Mouse (Mus musculus) midbrain, postnatal 0 days (tissue): Measurements from ENCODE around the gene Trir. TPM values are rescaled to one million over a fixed set of nuclear protein-coding genes. Genes with fewer than 3 reads are reported as not detected.
A peak's percentile ranks its signal among the peaks of the same experiment; 100 is the strongest.

Experiments used
- ATAC-seq: fragments of 200-750 bp; cut with Nextera tagmentation; 2 replicates; pipeline ENCODE4 v1.8.0; 2017; ENCODE audit warnings: moderate number of reproducible peaks, mild to moderate bottlenecking, moderate TSS enrichment, moderate library complexity; ENCODE audit not compliant: low FRiP score
- DNase-seq: peaks from one replicate; pipeline ENCODE4 v3.0.0-alpha.2; 2015; ENCODE audit warnings: low spot score
- H3K27ac ChIP-seq: fragments of 300-500 bp; sonication (generic); 2 replicates; pipeline ENCODE4 v1.5.1; 2014; ENCODE audit warnings: low read depth, mild to moderate bottlenecking, low read length, mixed read lengths
- H3K27me3 ChIP-seq: fragments of 300-500 bp; sonication (generic); 2 replicates; pipeline ENCODE4 v1.6.1; 2014; ENCODE audit warnings: low read length, control low read depth, mixed read lengths; ENCODE audit not compliant: insufficient read depth
- H3K36me3 ChIP-seq: fragments of 300-500 bp; sonication (generic); 2 replicates; pipeline ENCODE4 v1.6.1; 2014; ENCODE audit warnings: low read length, control low read depth, mixed read lengths; ENCODE audit not compliant: insufficient read depth
- H3K4me1 ChIP-seq: fragments of 300-500 bp; sonication (generic); 2 replicates; pipeline ENCODE4 v1.6.1; 2014; ENCODE audit warnings: mild to moderate bottlenecking, control low read depth, antibody characterized with exemption, low read length, mixed read lengths; ENCODE audit not compliant: insufficient read depth
- H3K4me2 ChIP-seq: fragments of 300-500 bp; sonication (generic); 2 replicates; pipeline ENCODE4 v1.6.1; 2014; ENCODE audit warnings: low read depth, mild to moderate bottlenecking, low read length, mixed read lengths; ENCODE audit not compliant: poor library complexity, severe bottlenecking
- H3K4me3 ChIP-seq: fragments of 300-500 bp; sonication (generic); 2 replicates; pipeline ENCODE4 v1.5.1; 2014; ENCODE audit warnings: low read depth, mild to moderate bottlenecking, low read length, moderate library complexity
- H3K9ac ChIP-seq: fragments of 300-500 bp; sonication (generic); replicated peaks from 2 replicates; pipeline ENCODE4 v1.6.1; 2014; ENCODE audit warnings: mild to moderate bottlenecking, low read length, moderate library complexity, mixed read lengths; ENCODE audit not compliant: poor library complexity, severe bottlenecking
- H3K9me3 ChIP-seq: fragments of 300-500 bp; sonication (generic); 2 replicates; pipeline ENCODE4 v1.6.1; 2016; ENCODE audit warnings: low read length, control low read depth
- CTCF ChIP-seq: IDR thresholded peaks from 2 replicates; pipeline ENCODE4 v1.5.1; 2016; ENCODE audit warnings: antibody characterized with exemption, mild to moderate bottlenecking
- WGBS: fragments of 180-500 bp; shearing (Covaris S2); extraction: QIAGEN DNeasy Blood & Tissue Kit; methylation state at CpG from one replicate; pipeline ENCODE4 v1.1.7; 2014; 5-methylcytosine and 5-hydroxymethylcytosine counted together
- polyA plus RNA-seq: library from polyadenylated mRNA; unstranded; fragments of >200 nt; fragmentation: Nextera tagmentation; extraction: Ambion mirVana; gene quantifications from 2 replicates; pipeline ENCODE4 v1.2.1, GENCODE M21; 2015
- total RNA-seq: library from RNA; depleted of rRNA; stranded (reverse); fragments of >200 nt; gene quantifications from 2 replicates; pipeline ENCODE4 v1.2.3, GENCODE M21; 2014

Trir gene
- total and polyA plus RNA-seq, 2 experiments from 2014 or later: 144 to 266 TPM

- H3K4me3 ChIP-seq: peak within 1 kb of the TSS; percentile 66
- no peaks in the 10 kb centered on the region for H3K27me3 ChIP-seq
- DNase-seq: peak; percentile 97
- WGBS: 2% methylated on average over 52 of the region's 53 CpGs
- peaks cover 20% of the 10 kb centered on the region for H3K36me3 ChIP-seq
- peak within 1 kb of the TSS; percentile 62 for H3K9ac ChIP-seq
- peak; percentile 93 for ATAC-seq
- no peaks in the 10 kb centered on the region for H3K9me3 ChIP-seq
- H3K27ac ChIP-seq: peak within 1 kb of the TSS; percentile 28
- peak; percentile 16; the same call in 1 of the 2 replicates for TF ChIP-seq CTCF
- peaks cover 12% of the 10 kb centered on the region for H3K4me1 ChIP-seq
- H3K4me2 ChIP-seq: peak within 1 kb of the TSS; percentile 79
Observed at GRCm38 (mm10) chr8:85059879-85060616, 33.4 kb downstream of the Trir start, which contains the start of gene Fbxw9. Fbxw9 (plus strand) TSS chr8:85060055.

GRCm38 (mm10) chr8:85062603-85063002 is 36.0 kb downstream of the Trir start:
- 97% methylated on average over 4 of the region's 4 CpGs for WGBS
- DNase-seq: no peak
- TF ChIP-seq CTCF: no peak

GRCm38 (mm10) chr8:85065213-85065612 is 38.6 kb downstream of the Trir start:
- Histone ChIP-seq H3K9ac (no peak overlapping the region), H3K4me1 (peaks cover 12% of the 10 kb centered on the region)

More at GRCm38 (mm10) chr8:85062603-85063002, 36.0 kb downstream of the Trir start:
- H3K9me3 ChIP-seq: no peaks in the 10 kb centered on the region
- no peak overlapping the region for H3K4me3 ChIP-seq
- peaks cover 29% of the 10 kb centered on the region for H3K36me3 ChIP-seq
- ATAC-seq: no peak
- H3K27me3 ChIP-seq: no peaks in the 10 kb centered on the region
- peaks cover 12% of the 10 kb centered on the region for H3K4me1 ChIP-seq
- no peak overlapping the region for H3K9ac ChIP-seq
- no peak overlapping the region for H3K4me2 ChIP-seq
- no peak overlapping the region for H3K27ac ChIP-seq

GRCm38 (mm10) chr8:85067155-85067554 is 40.5 kb downstream of the Trir start:
- no peaks in the 10 kb centered on the region for H3K27me3 ChIP-seq
- TF ChIP-seq CTCF: no peak
- H3K4me2 ChIP-seq: no peak overlapping the region
- H3K9me3 ChIP-seq: no peaks in the 10 kb centered on the region
- H3K4me3 ChIP-seq: no peak overlapping the region
- 94% methylated on average over 2 of the region's 2 CpGs for WGBS
- H3K4me1 ChIP-seq: 0 out of 2 replicates have a peak, but pooled peaks cover under 1% of the 10 kb centered on the region
- peaks cover 36% of the 10 kb centered on the region for H3K36me3 ChIP-seq
- no peak for ATAC-seq
- no peak for DNase-seq
- no peak overlapping the region for H3K27ac ChIP-seq
- H3K9ac ChIP-seq: no peak overlapping the region

More at GRCm38 (mm10) chr8:85065213-85065612, 38.6 kb downstream of the Trir start:
- no peaks in the 10 kb centered on the region for H3K27me3 ChIP-seq
- H3K9me3 ChIP-seq: no peaks in the 10 kb centered on the region
- 38% methylated on average over 2 of the region's 2 CpGs for WGBS
- H3K36me3 ChIP-seq: peaks cover 36% of the 10 kb centered on the region
- no peak overlapping the region for H3K4me3 ChIP-seq
- ATAC-seq: no peak
- H3K4me2 ChIP-seq: no peak overlapping the region
- no peak for TF ChIP-seq CTCF
- no peak for DNase-seq
- H3K27ac ChIP-seq: no peak overlapping the region

- no peak within 1 kb of the TSS for H3K27ac ChIP-seq
- DNase-seq (no peak), ATAC-seq (no peak)
- H3K4me1 ChIP-seq: no peaks in the 10 kb centered on the region
- H3K36me3 ChIP-seq: peaks cover 32% of the 10 kb centered on the region
- no peak within 1 kb of the TSS for H3K4me3 ChIP-seq
- TF ChIP-seq CTCF: no peak
- H3K9me3 ChIP-seq: no peaks in the 10 kb centered on the region
- no peak within 1 kb of the TSS for H3K9ac ChIP-seq
- no peak within 1 kb of the TSS for H3K4me2 ChIP-seq
- H3K27me3 ChIP-seq: no peaks in the 10 kb centered on the region
Observed at GRCm38 (mm10) chr8:85067982-85068381, 41.4 kb downstream of the Trir start, which contains the start of gene Gm5741. Gm5741 (minus strand) TSS chr8:85067982.

- H3K27ac ChIP-seq: peak overlapping the region; percentile 91
- H3K9me3 ChIP-seq: no peaks in the 10 kb centered on the region
- peak overlapping the region; percentile 92; the same call in 1 of the 2 replicates for H3K4me3 ChIP-seq
- 83% methylated on average over 5 of the region's 5 CpGs for WGBS
- DNase-seq (no peak), ATAC-seq (no peak)
- no peaks in the 10 kb centered on the region for H3K4me1 ChIP-seq
- peaks cover 40% of the 10 kb centered on the region for H3K36me3 ChIP-seq
- peak overlapping the region; percentile 47 for H3K4me2 ChIP-seq
- H3K27me3 ChIP-seq: no peaks in the 10 kb centered on the region
- TF ChIP-seq CTCF: no peak
- H3K9ac ChIP-seq: no peak overlapping the region
Observed at GRCm38 (mm10) chr8:85071041-85071440, 44.4 kb downstream of the Trir start.
